Mouse (Mus musculus) brain, adult 2 months (tissue): ENCODE measurements around the gene Sass6.
A peak's percentile ranks its signal among the peaks of the same experiment; 100 is the strongest.
"Not testable (repeated sequence)": the region's sequence is repeated elsewhere in the genome, so short reads cannot be mapped to it uniquely, and the experiment has no call there.

Experiments
- DNase-seq: peaks from one replicate; pipeline ENCODE4 v3.0.0; 2011; ENCODE audit warnings: low read depth, low spot score

Gene Sass6

DNA sequence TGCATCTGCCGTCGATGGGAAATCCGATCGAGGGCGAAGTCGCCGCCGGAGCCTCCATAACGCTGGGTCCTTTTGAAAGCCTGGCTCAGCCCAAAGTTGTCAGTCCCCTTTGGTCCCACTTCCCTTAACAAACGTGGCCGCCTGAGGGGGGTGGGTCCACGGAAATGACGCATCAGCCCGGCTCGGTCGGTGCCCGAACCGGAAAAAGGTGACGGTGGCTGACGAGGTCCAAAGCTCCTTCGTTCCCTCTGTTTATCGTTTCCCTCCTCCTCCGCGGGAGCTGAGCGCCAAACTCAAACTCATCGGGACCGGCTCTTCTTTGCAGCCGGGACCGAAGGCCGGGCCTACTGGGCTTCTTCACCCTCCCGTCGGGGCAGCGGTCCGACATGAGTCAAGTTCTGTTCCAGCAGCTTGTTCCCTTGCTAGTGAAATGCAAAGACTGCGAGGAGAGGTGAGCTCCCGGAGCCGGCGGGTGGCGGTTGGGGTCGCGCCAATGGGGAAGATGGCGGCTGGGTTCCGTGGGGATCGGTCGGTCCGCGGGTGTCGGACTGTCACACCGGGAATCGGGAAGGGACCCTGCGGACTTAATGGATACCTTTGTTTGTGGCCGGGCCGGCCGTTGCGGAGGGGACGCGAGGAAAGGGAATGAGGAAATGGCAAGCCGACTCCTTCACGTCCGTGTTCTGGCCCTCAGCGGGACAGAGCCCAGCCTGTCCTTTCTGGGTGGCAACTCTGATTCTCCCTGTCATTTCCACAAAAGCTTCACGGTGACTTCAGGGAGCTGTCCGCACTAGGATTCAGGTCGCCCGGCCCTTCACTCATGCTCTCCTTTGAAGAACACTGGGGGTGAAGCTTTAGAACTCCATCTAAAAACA is at the start of gene Sass6:
Sass6 (plus strand) TSS at position 255 of the 875 bp plus-strand sequence.
- peak; percentile 99 for DNase-seq

DNA sequence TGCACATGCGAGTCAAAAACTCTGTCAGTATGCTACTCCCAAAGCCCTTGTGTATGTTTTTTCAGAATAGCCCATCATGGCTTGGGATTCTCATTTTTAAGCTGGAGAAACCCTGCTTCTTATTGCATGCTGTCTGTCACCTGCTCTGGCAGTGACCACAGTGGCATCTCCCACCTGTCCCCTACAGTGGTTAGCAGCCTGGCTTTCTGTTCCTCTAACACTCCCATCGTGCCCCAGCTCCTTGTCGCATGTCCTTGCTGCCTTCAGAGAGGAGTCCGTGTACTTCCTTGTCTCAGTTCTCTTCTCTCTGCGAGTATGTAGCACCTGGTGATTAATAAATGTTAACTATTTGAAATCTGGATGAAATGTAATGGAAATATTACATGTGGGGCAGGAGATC is 47.4 kb upstream of the Sass6 start:
- DNase-seq = no peak

DNA sequence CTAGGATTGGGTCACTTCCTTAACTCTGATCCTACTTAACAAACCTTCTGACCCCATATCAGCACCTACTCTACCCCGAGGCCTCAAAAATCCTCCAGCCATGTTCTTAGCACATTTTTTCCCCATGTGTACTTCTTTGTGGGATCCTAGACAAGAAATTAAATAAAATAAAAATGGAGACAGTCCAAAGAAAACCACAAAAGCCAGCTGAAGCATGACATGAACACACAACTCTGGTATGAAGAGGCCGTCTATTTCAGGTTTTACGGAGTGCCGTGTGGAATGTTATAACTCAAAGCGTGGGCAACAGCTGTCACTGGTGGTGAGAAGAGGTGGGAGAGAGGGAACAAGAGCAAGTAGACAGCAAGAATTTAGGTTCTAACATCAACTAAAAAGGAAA is 43.4 kb upstream of the Sass6 start:
- peak; percentile 61 for DNase-seq

DNA sequence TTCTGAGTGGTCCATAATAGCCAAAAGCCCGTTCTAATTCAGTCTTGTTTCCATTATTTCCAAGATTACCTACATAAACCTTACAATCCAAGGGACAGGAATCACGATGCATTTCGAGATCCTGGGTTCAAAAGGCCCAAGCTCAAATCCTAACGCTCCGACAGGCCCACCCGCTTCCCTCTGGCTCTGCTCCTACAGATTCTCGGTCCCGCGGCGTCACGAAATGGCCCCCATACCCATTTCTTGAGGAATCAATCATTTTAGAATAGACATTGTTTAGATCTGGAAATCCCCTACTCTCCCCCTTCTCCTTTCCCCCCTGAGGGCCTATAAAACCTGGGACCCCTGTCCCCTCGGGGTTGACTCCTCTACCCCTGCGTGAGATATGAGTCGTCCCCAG is 33.5 kb upstream of the Sass6 start:
- not testable (repeated sequence) for DNase-seq

DNA sequence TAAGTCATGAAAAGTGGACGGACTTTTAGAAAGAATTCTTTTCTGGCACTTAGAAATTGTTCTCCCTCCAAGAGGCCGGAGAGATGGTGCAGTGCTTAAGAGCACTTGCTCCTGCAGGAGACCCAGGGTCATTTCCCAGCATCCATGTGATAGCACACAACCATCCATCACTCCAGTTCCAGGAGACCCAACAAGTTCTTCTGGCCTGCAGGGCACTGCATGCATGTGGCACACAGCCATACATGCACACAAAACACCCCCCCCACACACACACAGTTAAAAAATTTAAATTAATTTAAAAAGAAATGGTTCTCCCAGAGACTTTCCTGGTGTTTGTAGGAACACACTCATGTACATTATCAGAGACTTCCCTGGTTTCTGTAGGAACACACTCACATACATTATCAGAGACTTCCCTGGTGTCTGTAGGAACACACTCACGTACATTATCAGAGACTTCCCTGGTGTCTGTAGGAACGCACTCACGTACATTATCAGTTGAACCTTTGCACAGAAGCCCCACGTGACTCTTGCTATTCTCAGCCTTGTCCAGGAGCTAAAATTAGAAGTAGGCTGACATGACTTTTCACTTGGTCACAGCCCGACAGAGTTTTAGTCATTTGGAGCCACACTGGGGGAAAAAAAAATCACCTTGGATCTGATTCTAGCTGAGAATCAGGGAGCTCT is 32.2 kb upstream of the Sass6 start, which contains the start of gene Lrrc39:
Lrrc39 (plus strand) TSS at position 566 of the 687 bp plus-strand sequence.
- no peak for DNase-seq

DNA sequence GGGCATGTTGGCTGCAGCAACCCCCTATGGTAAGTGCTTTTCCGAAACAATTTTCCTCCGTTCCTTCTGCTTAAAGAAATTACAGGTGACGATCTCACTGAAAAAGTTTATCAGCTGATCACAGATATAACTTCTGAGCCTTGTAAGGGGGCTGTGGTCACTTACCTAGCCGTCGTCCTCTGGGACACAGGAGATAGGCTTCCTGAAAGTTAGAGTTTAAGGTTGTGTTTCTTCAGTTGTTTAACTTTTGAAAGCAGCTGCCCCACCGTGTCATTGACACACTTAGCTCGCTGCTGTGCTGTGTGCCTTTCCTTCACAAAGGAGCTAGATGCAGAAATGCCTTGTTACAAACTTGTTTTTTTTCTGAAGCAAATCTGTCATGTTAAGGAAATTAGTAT is 31.7 kb upstream of the Sass6 start:
- no peak for DNase-seq

DNA sequence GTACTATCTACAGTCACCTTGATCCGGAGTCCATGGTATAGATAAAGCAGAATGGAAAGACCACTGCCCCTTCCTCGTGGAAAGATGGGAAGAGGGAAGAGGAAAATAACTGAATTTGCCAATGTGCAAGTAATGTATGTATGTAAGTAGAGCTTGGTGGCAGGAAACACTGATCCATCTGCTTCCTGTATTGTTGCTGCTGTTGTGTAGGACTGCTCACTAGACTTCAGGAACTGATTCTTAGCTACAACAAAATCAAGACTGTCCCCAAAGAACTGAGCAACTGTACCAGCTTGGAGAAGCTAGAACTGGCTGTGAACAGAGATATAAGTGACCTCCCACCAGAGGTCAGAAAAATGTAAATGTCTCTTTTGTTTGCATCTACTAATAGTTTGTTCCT is 24.2 kb upstream of the Sass6 start:
- no peak for DNase-seq

DNA sequence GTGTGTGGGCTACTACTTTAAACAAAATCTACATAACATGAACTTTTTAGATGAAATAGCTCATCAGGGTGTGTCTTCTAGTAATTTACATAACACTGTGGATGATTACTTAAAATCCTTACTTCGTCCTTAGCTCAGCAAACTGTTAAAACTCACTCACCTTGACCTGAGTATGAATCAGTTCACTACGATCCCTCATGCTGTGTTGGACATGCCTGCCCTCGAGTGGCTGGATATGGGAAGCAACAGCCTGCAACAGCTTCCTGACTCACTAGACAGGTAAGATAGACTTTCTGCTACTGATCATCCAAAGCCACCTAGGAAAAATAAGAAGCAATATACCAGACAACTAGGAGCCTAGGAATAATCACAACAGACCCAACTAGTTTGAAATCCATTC is 17.5 kb upstream of the Sass6 start:
- peak; percentile 16 for DNase-seq

DNA sequence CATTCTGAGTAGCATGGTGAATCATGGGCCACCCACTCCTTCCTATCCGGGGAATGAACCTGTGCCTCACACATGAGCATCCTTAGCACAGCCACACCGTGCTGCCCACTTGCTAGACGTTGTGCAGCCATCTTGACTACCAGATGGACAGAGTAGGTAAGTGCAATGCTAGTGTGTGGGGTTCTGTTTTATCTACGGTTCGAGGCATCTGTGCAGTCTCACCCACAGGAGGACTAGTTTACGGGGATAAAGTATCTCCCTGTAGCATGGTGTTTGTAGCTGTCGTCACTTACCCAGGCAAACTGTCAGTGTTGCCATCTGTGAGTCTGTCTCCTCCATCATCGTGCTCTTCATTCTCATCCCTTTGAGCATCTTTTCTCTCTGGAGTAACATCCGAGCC is 12.6 kb upstream of the Sass6 start:
- peak; percentile 80 for DNase-seq

DNA sequence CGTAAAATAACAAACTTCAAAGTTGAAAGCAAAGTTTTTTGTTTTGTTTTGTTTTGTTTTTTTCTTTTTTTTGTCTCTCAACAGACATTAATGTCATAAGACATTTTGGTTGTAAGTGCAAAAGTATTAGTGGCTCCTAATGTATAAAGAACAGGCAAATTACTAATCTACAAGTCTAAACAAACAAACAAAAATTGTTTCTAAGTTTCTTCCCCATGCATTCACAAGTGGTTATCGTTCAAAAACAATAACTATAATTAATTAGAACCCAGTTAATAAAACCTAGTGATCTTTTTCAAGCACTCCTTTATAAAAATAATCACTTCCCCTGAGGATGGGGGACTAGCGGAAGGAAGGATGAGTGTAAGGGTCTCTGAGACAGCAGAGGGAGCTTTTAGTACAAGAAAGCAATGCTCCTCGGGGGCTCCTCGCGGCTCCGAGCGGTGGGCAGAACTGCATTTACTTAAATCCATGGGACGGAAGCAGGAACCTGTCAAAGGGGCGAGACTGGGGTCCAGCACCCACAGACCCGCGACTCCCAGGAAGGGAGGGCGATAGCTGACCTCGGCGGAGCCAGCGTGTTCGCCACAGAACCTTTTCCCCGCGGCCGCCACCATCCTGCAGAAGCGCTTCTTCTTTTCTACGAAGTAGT is 580 bp upstream of the Sass6 start:
- DNase-seq = peak; percentile 56

DNA sequence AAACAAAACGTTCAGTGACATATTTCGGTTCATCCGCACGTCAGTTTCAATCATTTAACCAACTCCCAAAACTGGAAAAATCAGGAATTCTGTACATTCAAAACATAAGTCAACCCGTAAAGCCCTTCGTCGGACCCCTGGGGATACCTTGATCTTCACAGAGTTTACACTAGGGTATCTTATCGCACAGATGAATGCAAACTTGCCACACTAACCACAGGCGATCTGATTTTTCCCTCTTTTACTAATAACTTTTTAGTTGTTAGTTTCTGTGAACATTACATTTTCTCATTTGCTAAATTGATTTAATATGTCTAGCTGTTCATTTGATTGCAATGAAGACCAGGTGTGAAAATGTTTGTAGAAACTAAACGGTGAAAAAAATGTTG is 815 bp downstream of the Sass6 start:
- DNase-seq = no peak

DNA sequence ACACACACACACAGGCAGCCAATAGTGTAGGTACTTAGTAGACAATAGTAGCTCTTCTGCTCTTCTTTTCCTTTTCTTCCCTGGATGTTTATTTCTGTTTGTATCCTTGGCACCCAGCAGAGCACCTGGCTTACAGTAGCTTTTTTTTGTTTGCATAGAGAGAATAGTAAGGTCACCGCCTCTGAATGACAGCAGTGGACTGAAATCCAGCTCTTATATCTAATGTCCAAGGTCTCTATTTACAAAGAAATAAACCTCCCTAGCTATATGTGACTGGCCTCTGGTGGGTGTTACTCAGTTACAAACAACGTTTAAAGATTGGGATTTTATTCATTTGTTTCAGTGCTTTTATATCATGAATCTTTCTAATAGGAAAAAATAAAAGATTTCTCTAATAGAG is 4.9 kb downstream of the Sass6 start:
- DNase-seq = no peak

DNA sequence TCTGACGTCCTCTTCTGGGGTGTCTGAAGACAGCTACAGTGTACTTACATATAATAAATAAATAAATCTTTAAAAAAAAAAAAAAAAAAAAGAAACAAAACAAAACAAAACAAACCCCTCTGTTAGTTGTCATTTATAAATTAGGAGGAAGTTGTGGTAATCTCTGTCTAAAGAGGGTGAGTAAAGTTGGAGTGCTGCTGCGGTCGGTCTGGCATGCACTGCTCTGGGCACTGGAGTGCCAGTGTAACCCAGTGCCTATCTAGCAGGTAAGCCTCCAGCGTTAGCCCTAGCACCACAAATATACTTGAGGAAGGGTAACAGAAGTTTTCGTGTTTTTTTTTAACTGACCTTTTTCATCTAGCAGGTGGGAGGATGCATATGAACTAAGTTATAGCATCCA is 6.2 kb downstream of the Sass6 start:
- DNase-seq = no peak

DNA sequence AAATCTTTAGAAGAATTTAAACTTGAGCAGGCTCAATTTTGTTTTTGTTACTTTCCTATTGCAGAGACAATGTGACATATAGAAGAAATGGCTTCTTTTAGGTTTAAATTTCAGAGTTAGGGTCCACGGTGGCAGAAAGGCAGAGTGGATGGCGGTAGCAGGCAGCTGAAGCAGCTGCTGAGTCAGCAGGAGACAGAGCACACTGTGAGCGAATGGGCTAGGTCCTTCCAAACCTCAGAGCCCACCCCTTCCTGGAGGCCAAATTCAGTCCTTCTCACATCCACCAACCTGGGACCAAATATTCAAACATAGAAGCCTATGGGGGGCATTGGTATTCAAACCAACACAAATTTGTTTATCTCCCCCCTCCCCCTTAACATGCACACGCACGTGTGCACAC is 7.0 kb downstream of the Sass6 start:
- no peak for DNase-seq

DNA sequence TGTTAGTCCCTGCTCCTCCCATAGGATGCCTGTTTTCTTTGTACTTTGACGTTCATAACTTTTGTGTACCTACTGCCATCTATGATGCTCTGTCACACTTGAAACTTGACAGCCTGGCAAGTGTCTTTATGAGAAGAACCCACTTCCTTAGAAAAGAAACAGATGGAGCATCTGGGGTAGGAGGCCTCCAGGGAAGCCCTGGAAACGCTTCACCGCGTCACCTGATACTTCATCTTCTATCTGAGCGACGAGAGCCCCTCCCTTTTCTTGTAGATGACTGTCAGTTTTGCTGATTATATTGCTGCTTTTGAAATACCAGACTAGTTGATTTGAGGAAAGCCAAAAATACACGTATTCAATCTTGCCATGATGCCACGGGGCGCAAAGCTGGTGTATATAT is 9.8 kb downstream of the Sass6 start:
- DNase-seq = peak; percentile 45

DNA sequence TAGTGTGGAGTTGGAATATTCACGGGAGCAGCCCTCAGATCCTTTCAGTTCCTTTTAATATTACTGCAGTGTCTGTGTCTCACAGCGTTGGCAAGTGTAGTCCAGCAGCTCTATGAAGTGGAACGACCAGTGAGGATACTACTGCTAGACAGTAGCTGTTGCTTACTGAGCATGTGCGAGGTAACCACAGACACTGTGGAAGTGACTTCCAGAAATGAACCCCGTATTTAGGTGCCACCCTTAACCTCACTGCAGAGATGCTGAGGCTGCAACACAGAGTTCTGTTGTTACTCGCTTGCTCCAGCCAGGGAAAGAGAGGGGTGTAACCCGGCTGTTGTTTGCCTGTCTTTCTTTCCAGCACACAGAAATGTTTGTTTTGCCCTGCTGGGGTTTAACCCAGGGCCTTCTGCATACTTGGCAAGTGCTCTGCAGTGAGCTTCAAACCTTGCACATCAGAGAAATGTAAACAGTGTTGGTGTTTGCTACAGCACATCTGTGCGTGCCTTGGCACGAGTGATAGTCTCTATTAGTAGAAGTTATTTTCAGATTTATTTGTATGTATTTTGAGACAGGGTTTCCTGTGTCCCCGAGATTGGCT is 19.6 kb downstream of the Sass6 start, which contains the start of gene Trmt13:
Trmt13 (minus strand) TSS at position 293 of the 598 bp plus-strand sequence.
- peak; percentile 79 for DNase-seq

DNA sequence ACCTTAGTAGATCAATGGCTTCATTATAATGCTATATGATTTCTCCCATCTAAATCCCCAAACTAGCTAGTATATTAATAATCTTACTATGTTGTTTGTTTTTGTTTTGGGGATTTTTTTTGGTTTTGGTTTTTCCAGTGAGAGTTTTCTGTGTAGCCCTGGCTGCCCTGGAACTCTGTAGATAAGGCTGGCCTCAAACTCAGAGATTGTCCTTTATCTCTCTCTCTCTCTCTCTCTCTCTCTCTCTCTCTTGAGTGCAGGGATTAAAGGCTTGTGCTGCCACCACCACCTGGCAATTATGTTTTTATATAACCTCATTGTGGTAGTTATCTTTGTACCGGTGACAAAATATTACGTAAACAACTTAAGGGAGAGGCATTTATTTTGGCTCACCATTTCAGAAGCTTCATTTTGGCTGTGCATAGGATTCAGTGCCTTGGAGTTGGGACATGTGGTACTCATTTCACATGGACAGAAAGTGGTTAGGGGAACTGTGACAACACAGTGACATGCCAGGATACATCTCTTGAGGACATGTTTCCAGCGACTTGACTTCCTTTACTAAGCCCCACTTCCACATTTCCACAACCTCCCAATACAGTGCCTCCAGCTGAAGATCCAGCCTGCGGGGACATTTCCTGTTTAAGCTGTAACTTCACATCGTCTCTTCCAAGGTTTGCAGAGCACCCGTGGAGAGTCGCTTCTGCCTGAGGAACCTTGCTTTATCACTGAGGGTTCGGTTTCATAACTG is 20.7 kb downstream of the Sass6 start:
- no peak for DNase-seq

DNA sequence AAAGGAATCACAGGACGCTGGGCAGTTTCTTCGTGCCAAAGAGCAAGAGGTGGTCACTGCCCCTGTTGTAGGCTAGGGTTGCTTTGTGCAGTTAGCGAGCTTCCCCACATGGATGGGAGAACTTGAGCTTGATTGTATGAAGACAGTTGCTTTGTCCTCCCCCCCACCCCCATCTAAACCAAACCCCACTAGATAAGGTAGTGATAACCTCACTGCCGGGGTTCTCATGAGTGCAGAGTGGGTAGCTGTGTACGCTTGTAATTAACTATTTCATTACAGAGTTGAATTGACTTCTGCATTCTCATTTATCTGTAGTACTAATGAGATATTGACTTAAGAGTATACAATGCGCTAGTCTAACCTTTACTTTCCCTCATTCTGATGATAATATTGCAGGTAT is 24.1 kb downstream of the Sass6 start:
- no peak for DNase-seq

DNA sequence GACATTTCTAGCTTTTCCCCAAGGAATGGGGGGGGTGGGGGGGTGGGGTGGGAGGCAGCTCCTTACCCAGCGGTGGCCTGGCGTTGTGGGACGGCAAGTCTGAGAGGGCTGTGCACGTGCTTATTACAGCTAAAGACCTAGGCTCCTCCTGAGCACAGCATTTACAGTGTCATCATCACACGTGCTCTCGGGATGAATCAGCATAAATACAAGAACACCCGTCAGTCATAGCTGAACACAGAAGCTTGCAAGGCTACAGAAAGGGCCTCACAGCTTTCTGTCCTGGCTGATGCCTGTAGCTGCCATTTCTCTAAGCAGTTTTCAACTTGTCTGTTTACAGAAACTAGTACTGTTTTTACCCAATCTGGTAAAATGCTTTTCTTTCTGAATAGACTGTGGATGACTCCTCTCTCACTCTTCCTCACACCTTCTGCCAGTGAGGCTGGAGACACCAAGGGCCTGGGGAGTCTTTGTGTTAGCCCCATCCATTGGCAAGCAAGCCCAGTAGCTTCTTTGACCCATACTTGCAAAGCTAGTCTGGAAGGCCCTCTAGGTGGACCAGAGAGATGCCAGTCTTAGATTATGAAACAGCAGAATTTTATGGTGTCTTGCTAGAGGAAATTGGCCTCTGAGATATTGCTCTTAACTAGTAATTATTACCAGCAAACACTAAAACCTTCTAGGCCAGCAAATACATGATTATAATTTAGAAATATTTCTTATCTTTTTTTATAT is 26.0 kb downstream of the Sass6 start:
- DNase-seq = peak; percentile 47

DNA sequence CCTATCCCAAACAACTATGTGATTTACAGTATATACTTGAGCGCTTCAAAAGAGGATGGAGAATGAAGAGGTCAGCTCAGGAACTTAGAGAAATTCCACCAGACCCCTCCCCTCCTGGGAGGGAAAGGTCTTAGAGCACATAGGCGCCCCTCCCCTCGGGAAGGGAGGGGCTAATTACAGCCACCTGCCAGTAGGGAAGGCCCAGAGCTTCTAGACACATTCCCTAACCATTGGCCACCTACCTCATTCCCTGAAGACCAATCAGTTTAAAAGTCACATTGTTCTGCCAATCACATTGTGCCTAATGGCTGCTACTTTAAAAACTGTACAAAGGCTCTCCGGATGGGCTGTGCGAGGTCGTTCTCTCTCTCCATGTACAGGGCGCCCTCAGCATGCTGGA is 27.9 kb downstream of the Sass6 start:
- no peak for DNase-seq

DNA sequence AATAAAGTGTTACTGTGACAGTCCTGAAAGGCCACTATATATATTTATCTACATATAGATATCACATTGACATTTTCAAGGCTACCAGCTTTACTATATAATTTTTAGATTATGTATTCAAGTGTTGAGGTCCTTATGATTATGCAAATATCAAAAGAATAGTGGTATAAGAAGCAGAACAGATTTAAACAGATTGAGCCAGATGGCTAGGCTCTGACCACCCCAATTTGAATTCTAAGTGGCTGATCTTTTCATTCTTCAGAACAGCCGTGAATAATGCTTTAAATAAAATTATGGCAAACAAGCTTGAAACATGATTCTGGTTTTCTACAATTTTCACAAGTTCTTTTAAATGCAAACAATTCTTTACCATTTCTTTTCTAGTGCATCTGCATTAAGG is 36.7 kb downstream of the Sass6 start:
- no peak for DNase-seq
